Mouse (Mus musculus) right cerebral cortex, postnatal 25 days (tissue): ENCODE data around the gene Tmed1.
A peak's percentile ranks its signal among the peaks of the same experiment; 100 is the strongest.
"Not testable (repeated sequence)": the region's sequence is repeated elsewhere in the genome, so short reads cannot be mapped to it uniquely, and the experiment has no call there.

Source experiments
- DNase-seq: peaks from one replicate; pipeline ENCODE4 v3.0.0; 2022

The Tmed1 gene

GRCm38 (mm10) chr9:21509772-21510688 is at the start of gene Tmed1:
Tmed1 (minus strand) TSS chr9:21510252.
- peak; percentile 94 for DNase-seq

- DNase-seq = no peak
These were observed 49.1 kb upstream of the Tmed1 start for GRCm38 (mm10) chr9:21559151-21559550.

- DNase-seq = no peak
These were observed 48.3 kb upstream of the Tmed1 start for GRCm38 (mm10) chr9:21558366-21558765.

- no peak for DNase-seq
These were observed 47.5 kb upstream of the Tmed1 start for GRCm38 (mm10) chr9:21557556-21557955.

- DNase-seq = no peak
These were observed 46.9 kb upstream of the Tmed1 start for GRCm38 (mm10) chr9:21556996-21557395.

GRCm38 (mm10) chr9:21555198-21555742 is 45.2 kb upstream of the Tmed1 start:
- no peak for DNase-seq

GRCm38 (mm10) chr9:21553607-21554273 is 43.7 kb upstream of the Tmed1 start:
- no peak for DNase-seq

- no peak for DNase-seq
These were observed 41.0 kb upstream of the Tmed1 start for GRCm38 (mm10) chr9:21551049-21551448.

GRCm38 (mm10) chr9:21547075-21547941 is 37.3 kb upstream of the Tmed1 start:
- peak; percentile 69 for DNase-seq

- no peak for DNase-seq
These were observed 36.7 kb upstream of the Tmed1 start, which contains the start of gene Carm1 for GRCm38 (mm10) chr9:21546789-21547074. Carm1 (plus strand) TSS chr9:21546894.

- DNase-seq = peak; percentile 100
These were observed 36.1 kb upstream of the Tmed1 start for GRCm38 (mm10) chr9:21545916-21546788.

- peak; percentile 12 for DNase-seq
These were observed 35.4 kb upstream of the Tmed1 start for GRCm38 (mm10) chr9:21545351-21545915.

- DNase-seq = not testable (repeated sequence)
These were observed 31.9 kb upstream of the Tmed1 start for GRCm38 (mm10) chr9:21542001-21542400.

- no peak for DNase-seq
These were observed 30.1 kb upstream of the Tmed1 start for GRCm38 (mm10) chr9:21539981-21540753.

- DNase-seq = no peak
These were observed 27.0 kb upstream of the Tmed1 start for GRCm38 (mm10) chr9:21537009-21537408.

- no peak for DNase-seq
These were observed 26.4 kb upstream of the Tmed1 start for GRCm38 (mm10) chr9:21536501-21536900.

GRCm38 (mm10) chr9:21527917-21528324 is 17.9 kb upstream of the Tmed1 start:
- no peak for DNase-seq

- no peak for DNase-seq
These were observed 17.2 kb upstream of the Tmed1 start for GRCm38 (mm10) chr9:21527100-21527801.

- no peak for DNase-seq
These were observed 16.5 kb upstream of the Tmed1 start for GRCm38 (mm10) chr9:21526634-21526944.

GRCm38 (mm10) chr9:21525937-21526633 is 16.0 kb upstream of the Tmed1 start, which contains the start of gene AB124611:
AB124611 (plus strand) TSS chr9:21526176.
- no peak for DNase-seq
